Mouse (Mus musculus): ENCODE measurements around the gene Tsg101.
"Not testable (repeated sequence)": the region's sequence is repeated elsewhere in the genome, so short reads cannot be mapped to it uniquely, and the experiment has no call there.

The Tsg101 gene

GRCm38 (mm10) chr7:46919551-46920176 is at the start of gene Tsg101:
Gene Tsg101, minus strand, starts transcription at chr7:46919969.
- peak; percentile 78 for DNase-seq (ENCODE audit: low spot score)

- DNase-seq (ENCODE audit: low spot score) = no peak
These were observed 44.3 kb upstream of the Tsg101 start for GRCm38 (mm10) chr7:46964070-46964469.

- DNase-seq (ENCODE audit: low spot score) = peak; percentile 78
These were observed 43.2 kb upstream of the Tsg101 start for GRCm38 (mm10) chr7:46962806-46963618.

- DNase-seq (ENCODE audit: low spot score) = peak; percentile 78
These were observed 42.4 kb upstream of the Tsg101 start for GRCm38 (mm10) chr7:46962132-46962531.

GRCm38 (mm10) chr7:46960991-46961390 is 41.2 kb upstream of the Tsg101 start:
- no peak for DNase-seq (ENCODE audit: low spot score)

GRCm38 (mm10) chr7:46958853-46959252 is 39.1 kb upstream of the Tsg101 start:
- DNase-seq (ENCODE audit: low spot score) = no peak

- peak; percentile 73 for DNase-seq (ENCODE audit: low spot score)
These were observed 38.3 kb upstream of the Tsg101 start, which contains the start of gene Uevld for GRCm38 (mm10) chr7:46957831-46958691. Gene Uevld, minus strand, starts transcription at chr7:46958527.

- DNase-seq (ENCODE audit: low spot score) = peak; percentile 29
These were observed 16.1 kb upstream of the Tsg101 start for GRCm38 (mm10) chr7:46935847-46936246.

GRCm38 (mm10) chr7:46934788-46935187 is 15.0 kb upstream of the Tsg101 start:
- no peak for DNase-seq (ENCODE audit: low spot score)

GRCm38 (mm10) chr7:46931370-46931769 is 11.6 kb upstream of the Tsg101 start:
- DNase-seq (ENCODE audit: low spot score) = no peak

- no peak for DNase-seq (ENCODE audit: low spot score)
These were observed 8.5 kb upstream of the Tsg101 start for GRCm38 (mm10) chr7:46928291-46928690.

GRCm38 (mm10) chr7:46922075-46922474 is 2.3 kb upstream of the Tsg101 start:
- DNase-seq (ENCODE audit: low spot score) = no peak

- peak; percentile 10 for DNase-seq (ENCODE audit: low spot score)
These were observed 944 bp downstream of the Tsg101 start for GRCm38 (mm10) chr7:46918678-46919371.

GRCm38 (mm10) chr7:46916376-46916775 is 3.4 kb downstream of the Tsg101 start:
- DNase-seq (ENCODE audit: low spot score) = no peak

GRCm38 (mm10) chr7:46911250-46911649 is 8.5 kb downstream of the Tsg101 start:
- DNase-seq (ENCODE audit: low spot score) = no peak

- no peak for DNase-seq (ENCODE audit: low spot score)
These were observed 20.4 kb downstream of the Tsg101 start for GRCm38 (mm10) chr7:46899343-46899742.

GRCm38 (mm10) chr7:46895511-46895910 is 24.3 kb downstream of the Tsg101 start:
- no peak for DNase-seq (ENCODE audit: low spot score)

- no peak for DNase-seq (ENCODE audit: low spot score)
These were observed 36.5 kb downstream of the Tsg101 start for GRCm38 (mm10) chr7:46883304-46883703.

- not testable (repeated sequence) for DNase-seq (ENCODE audit: low spot score)
These were observed 37.8 kb downstream of the Tsg101 start for GRCm38 (mm10) chr7:46881941-46882340.

GRCm38 (mm10) chr7:46880992-46881391 is 38.8 kb downstream of the Tsg101 start:
- no peak for DNase-seq (ENCODE audit: low spot score)

- no peak for DNase-seq (ENCODE audit: low spot score)
These were observed 39.9 kb downstream of the Tsg101 start for GRCm38 (mm10) chr7:46879851-46880250.

- no peak for DNase-seq (ENCODE audit: low spot score)
These were observed 42.5 kb downstream of the Tsg101 start for GRCm38 (mm10) chr7:46877255-46877654.
